Mouse (Mus musculus): Measurements from ENCODE around the gene Cacna1d. TPM values are rescaled to one million over a fixed set of nuclear protein-coding genes. Genes with fewer than 3 reads are reported as not detected.

The Cacna1d gene
- polyA plus RNA-seq, 1 experiment = 11.8 TPM

DNA sequence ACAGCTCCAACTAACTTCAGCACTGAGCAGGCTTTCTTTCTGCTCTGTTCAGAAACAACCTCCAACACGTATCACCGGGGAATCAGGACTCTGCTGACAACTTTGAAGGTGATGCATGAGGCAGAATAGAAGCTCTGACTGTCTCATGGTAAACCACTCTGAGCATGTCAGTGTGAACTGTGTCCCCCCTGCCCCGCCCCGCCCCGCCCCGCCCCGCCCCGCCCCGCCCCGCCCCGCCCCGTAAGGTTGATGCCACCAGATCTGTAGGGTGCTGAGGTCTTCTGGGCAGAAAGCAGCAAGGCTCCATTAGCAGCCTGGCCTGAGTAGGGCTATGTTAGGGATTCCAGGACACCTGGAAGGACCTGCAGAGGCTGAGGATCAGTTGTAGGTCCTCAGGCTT, 424.5 kb downstream of the Cacna1d start:
- H3K4me1 ChIP-seq (ENCODE audit: control insufficient read depth, insufficient read depth, low read length) = peaks cover 5% of the 10 kb centered on the region; the same call in 1 of the 2 replicates
- no peak overlapping the region for H3K4me3 ChIP-seq (ENCODE audit: insufficient read depth, low read length)
- no peak overlapping the region for H3K27ac ChIP-seq (ENCODE audit: insufficient read depth, low read depth, low read length)
- no peak for TF ChIP-seq POLR2A (IDR thresholded peaks at IDR 0.05; ENCODE audit: borderline replicate concordance, low read depth, low read length)
- no peak for TF ChIP-seq CTCF (IDR thresholded peaks at IDR 0.05; ENCODE audit: low read depth, low read length)

- TF ChIP-seq POLR2A (IDR thresholded peaks at IDR 0.05; ENCODE audit: borderline replicate concordance, low read depth, low read length) (no peak), CTCF (IDR thresholded peaks at IDR 0.05; ENCODE audit: low read depth, low read length) (no peak)
Observed at GRCm38 (mm10) chr14:30064864-30065263, 426.4 kb downstream of the Cacna1d start.

DNA sequence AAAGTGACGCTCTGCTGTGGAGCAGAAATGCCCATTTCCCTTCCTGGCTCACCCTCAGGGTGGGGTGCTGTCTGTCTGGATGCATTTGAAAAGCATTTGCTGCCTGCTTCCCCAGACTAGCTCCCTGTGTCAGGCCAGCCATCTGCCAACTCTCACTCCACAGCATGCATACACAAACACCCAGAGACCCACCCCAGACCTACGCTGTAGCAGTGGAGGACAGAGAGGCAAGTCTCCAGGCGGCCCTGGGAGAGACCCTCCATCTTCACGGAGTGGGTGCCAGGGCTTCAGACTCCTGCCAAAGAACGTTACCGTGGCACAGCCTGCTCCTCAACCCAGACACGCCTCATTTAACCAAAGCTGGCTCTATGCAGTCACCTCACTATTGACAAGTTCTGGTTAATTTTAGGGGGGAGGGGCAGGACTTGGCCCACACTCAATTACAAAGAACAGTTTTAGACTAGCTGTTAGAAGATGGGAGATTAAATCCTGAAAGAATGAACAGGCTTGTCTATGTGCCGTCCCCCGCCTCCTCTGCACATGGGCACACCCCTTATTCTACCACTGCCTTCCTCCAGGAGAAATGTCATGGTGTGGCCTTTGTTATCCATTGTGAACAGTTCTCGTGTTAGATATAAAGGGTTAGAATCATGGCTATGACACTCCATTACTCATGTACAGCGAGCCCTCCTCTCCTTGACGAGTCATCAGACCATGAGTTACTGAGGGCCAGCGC, 435.1 kb downstream of the Cacna1d start:
- no peak overlapping the region for H3K4me3 ChIP-seq (ENCODE audit: insufficient read depth, low read length)
- TF ChIP-seq CTCF (IDR thresholded peaks at IDR 0.05; ENCODE audit: low read depth, low read length) = no peak
- no peak for TF ChIP-seq POLR2A (IDR thresholded peaks at IDR 0.05; ENCODE audit: borderline replicate concordance, low read depth, low read length)
- no peak overlapping the region for H3K27ac ChIP-seq (ENCODE audit: insufficient read depth, low read depth, low read length)
- no peaks in the 10 kb centered on the region for H3K4me1 ChIP-seq (ENCODE audit: control insufficient read depth, insufficient read depth, low read length)

More at GRCm38 (mm10) chr14:30064864-30065263, 426.4 kb downstream of the Cacna1d start:
- no peak overlapping the region for H3K4me3 ChIP-seq (ENCODE audit: insufficient read depth, low read length)
- peaks cover 5% of the 10 kb centered on the region; the same call in 1 of the 2 replicates for H3K4me1 ChIP-seq (ENCODE audit: control insufficient read depth, insufficient read depth, low read length)
- no peak overlapping the region for H3K27ac ChIP-seq (ENCODE audit: insufficient read depth, low read depth, low read length)

DNA sequence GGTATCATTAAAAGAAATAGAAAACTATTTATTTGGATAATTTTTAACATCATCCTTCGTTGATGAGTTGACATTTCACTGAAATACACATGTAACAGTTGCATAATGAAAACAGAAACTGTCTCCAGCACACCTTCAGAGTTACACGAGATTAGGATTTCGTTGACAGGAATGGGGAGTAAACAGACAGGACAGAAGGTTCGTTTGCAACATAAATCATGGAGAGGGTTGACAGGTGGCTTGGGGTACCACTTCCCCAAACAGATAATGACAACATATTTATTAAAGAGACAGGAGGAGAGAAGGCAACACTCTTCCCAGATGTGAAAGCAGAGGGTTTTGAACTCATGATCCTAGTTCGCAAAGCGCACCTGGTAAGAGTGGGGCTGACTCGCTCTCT, 436.3 kb downstream of the Cacna1d start:
- Histone ChIP-seq H3K4me3 (ENCODE audit: insufficient read depth, low read length) (no peak overlapping the region), H3K4me1 (ENCODE audit: control insufficient read depth, insufficient read depth, low read length) (no peaks in the 10 kb centered on the region), H3K27ac (ENCODE audit: insufficient read depth, low read depth, low read length) (no peak overlapping the region)
- TF ChIP-seq CTCF (IDR thresholded peaks at IDR 0.05; ENCODE audit: low read depth, low read length) (no peak), POLR2A (IDR thresholded peaks at IDR 0.05; ENCODE audit: borderline replicate concordance, low read depth, low read length) (no peak)

DNA sequence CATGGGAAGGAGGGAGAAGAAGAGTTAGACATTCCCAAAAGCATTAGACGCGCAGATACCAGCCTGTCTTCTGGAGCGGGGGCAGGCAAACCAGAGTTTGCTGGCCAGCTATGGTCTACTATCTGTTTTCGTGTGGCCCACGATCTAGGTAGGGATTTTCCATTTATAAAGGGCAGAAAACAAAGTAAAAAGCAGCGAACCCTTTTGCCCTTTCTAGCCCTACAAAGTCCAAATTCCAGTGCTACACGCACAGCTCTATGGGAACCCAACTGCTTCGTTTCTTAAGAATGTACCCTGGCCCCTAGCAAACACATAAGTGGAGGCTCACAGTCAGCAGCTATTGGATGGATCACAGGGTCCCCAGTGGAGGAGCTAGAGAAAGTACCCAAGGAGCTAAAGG, 441.0 kb downstream of the Cacna1d start:
- Histone ChIP-seq H3K4me1 (ENCODE audit: control insufficient read depth, insufficient read depth, low read length) (no peaks in the 10 kb centered on the region), H3K27ac (ENCODE audit: insufficient read depth, low read depth, low read length) (no peak overlapping the region), H3K4me3 (ENCODE audit: insufficient read depth, low read length) (no peak overlapping the region)
- TF ChIP-seq POLR2A (IDR thresholded peaks at IDR 0.05; ENCODE audit: borderline replicate concordance, low read depth, low read length) (no peak), CTCF (IDR thresholded peaks at IDR 0.05; ENCODE audit: low read depth, low read length) (no peak)

DNA sequence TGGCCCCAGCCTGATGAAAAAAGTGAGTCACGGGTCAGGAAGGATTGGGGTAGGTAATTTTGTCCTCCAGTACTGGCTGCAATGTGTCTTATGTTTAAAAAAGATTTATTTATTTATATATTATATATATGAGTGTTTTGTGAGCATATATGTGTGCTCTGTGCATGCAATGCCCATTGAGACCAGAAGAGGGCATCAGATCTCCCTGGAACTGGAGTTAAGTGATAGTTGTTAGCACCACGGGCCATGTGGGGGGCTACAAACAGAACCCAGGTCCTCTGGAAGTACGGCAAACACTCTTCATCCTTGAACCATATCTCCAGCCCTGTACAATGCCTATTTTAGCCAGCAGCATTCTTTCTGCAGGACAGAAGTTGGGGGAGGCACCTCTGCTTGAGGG, 443.2 kb downstream of the Cacna1d start:
- no peak overlapping the region for H3K4me3 ChIP-seq (ENCODE audit: insufficient read depth, low read length)
- peaks cover 5% of the 10 kb centered on the region for H3K4me1 ChIP-seq (ENCODE audit: control insufficient read depth, insufficient read depth, low read length)
- TF ChIP-seq POLR2A (IDR thresholded peaks at IDR 0.05; ENCODE audit: borderline replicate concordance, low read depth, low read length) (no peak), CTCF (IDR thresholded peaks at IDR 0.05; ENCODE audit: low read depth, low read length) (peak; percentile 42; the same call in 1 of the 2 replicates)
- no peak overlapping the region for H3K27ac ChIP-seq (ENCODE audit: insufficient read depth, low read depth, low read length)

GRCm38 (mm10) chr14:30046976-30047375, 444.3 kb downstream of the Cacna1d start:
- Histone ChIP-seq H3K4me3 (ENCODE audit: insufficient read depth, low read length) (no peak overlapping the region), H3K4me1 (ENCODE audit: control insufficient read depth, insufficient read depth, low read length) (peaks cover 8% of the 10 kb centered on the region), H3K27ac (ENCODE audit: insufficient read depth, low read depth, low read length) (no peak overlapping the region)
- TF ChIP-seq POLR2A (IDR thresholded peaks at IDR 0.05; ENCODE audit: borderline replicate concordance, low read depth, low read length) (no peak), CTCF (IDR thresholded peaks at IDR 0.05; ENCODE audit: low read depth, low read length) (no peak)

DNA sequence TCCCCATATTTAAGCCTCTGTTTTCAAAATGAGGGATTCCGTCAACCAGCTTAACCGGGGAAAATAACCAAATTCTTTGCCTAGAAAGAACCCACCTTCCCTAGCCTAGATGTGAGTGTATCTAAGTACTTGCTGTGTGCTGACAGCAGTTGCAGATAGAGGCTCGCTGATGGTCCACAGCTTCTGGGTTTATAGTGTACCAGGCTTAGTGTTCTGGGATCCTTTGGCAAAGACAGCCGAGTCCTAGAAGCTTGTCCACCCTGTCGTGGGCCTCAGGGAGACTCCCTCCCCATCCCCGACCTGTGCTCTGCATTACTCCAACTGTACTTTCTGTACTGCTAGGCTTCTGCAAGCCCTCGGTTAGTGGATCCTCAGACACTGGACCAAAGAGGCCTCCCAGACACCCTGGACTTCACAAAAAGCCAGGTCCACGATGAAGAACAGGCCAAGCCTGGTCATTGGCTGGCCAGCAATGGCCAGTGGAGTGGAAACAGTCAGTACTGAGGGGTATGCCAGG, 445.5 kb downstream of the Cacna1d start:
- TF ChIP-seq CTCF (IDR thresholded peaks at IDR 0.05; ENCODE audit: low read depth, low read length) (no peak), POLR2A (IDR thresholded peaks at IDR 0.05; ENCODE audit: borderline replicate concordance, low read depth, low read length) (no peak)
- peaks cover 8% of the 10 kb centered on the region for H3K4me1 ChIP-seq (ENCODE audit: control insufficient read depth, insufficient read depth, low read length)

DNA sequence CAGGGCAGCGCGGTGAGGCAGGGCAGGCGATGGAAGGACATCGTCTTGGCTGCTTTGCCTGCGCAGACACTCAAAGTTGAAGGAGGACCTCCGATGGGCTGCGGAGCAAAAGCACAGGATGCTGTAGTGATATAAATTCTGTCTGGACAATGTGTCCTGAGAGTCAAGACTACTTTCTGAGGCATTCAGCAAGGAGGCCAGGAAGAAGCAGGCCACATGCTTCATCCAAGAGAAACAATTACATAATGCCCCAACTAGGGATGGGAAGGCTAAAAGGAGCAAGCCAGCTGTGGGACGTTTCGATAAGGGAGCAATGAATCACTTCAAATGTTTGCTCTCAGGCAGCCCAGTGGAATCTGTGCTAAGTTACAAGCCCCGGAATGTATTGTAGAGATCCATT, 446.0 kb downstream of the Cacna1d start:
- H3K4me3 ChIP-seq (ENCODE audit: insufficient read depth, low read length) = no peak overlapping the region
- TF ChIP-seq POLR2A (IDR thresholded peaks at IDR 0.05; ENCODE audit: borderline replicate concordance, low read depth, low read length) (no peak), CTCF (IDR thresholded peaks at IDR 0.05; ENCODE audit: low read depth, low read length) (no peak)
- no peak overlapping the region for H3K27ac ChIP-seq (ENCODE audit: insufficient read depth, low read depth, low read length)
- peaks cover 8% of the 10 kb centered on the region for H3K4me1 ChIP-seq (ENCODE audit: control insufficient read depth, insufficient read depth, low read length)

More for the DNA sequence above, 445.5 kb downstream of the Cacna1d start:
- no peak overlapping the region for H3K4me3 ChIP-seq (ENCODE audit: insufficient read depth, low read length)
- H3K27ac ChIP-seq (ENCODE audit: insufficient read depth, low read depth, low read length) = no peak overlapping the region

GRCm38 (mm10) chr14:30043356-30043940, 447.8 kb downstream of the Cacna1d start:
- Histone ChIP-seq H3K27ac (ENCODE audit: insufficient read depth, low read depth, low read length) (no peak overlapping the region), H3K4me1 (ENCODE audit: control insufficient read depth, insufficient read depth, low read length) (peaks cover 17% of the 10 kb centered on the region), H3K4me3 (ENCODE audit: insufficient read depth, low read length) (no peak overlapping the region)
- no peak for TF ChIP-seq CTCF (IDR thresholded peaks at IDR 0.05; ENCODE audit: low read depth, low read length)
- no peak for TF ChIP-seq POLR2A (IDR thresholded peaks at IDR 0.05; ENCODE audit: borderline replicate concordance, low read depth, low read length)
